Mouse (Mus musculus): ENCODE results near the gene Wasf2. TPM values are rescaled to one million over a fixed set of nuclear protein-coding genes. Genes with fewer than 3 reads are reported as not detected.

Gene Wasf2
- 66.0 and 82.7 TPM in 2 replicates for polyA plus RNA-seq (2012; rRNA removed; ENCODE audit: low replicate concordance)

DNA sequence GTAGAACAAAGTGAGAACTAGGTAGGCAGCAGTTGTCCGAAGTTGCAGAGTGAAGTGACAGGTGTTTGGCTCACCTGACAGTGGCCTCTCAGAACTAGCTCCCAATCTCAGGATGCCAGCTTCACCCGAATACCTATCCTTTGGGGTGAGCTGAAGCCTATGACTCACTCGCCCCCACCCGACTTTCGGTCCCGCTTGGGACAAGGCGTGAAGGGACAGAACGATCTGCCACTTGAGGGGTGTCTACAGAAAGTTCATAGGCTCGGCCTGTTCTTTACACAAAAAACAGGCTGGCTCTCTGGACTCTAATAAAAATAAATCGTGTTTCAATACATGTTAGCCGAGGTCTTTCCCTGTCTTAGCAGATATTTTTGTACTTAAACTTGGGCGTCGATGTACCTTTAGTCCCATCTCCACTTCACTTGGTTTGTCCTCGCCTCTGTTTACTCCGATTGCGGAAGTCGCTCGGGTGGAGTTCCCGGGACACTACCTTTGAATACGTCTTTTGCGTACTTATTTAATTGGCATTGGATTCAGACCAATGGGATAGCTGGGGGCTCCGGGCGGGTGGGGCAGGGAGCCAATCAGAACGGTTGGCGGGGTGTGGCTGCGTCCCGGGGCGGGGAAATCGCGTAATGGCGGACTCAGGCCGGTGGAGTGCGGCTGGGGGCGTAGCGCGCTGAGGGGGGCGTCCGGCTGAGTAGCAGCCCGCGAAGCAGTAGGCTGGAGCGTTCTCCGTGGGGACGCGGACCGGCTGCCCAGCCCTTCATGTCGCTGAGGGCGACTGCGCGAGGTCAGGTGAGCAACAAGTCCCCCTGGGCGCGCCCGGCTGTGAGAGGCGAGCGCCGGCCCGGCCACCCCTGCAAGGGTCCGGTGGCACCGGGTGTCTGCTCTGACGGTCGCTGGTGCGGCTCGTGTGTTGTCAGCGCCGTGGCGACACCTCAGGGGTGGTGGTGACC lies at the start of gene Wasf2:
Gene Wasf2, plus strand, starts transcription at position 575 of the 959 bp plus-strand sequence.

GRCm38 (mm10) chr4:133211751-133212561 lies 81.7 kb downstream of the Wasf2 start, which contains the start of the genes Cd164l2 and Gpr3:
TSS of gene Cd164l2 (plus strand) at chr4:133212131.
TSS of gene Gpr3 (minus strand) at chr4:133212536.

DNA sequence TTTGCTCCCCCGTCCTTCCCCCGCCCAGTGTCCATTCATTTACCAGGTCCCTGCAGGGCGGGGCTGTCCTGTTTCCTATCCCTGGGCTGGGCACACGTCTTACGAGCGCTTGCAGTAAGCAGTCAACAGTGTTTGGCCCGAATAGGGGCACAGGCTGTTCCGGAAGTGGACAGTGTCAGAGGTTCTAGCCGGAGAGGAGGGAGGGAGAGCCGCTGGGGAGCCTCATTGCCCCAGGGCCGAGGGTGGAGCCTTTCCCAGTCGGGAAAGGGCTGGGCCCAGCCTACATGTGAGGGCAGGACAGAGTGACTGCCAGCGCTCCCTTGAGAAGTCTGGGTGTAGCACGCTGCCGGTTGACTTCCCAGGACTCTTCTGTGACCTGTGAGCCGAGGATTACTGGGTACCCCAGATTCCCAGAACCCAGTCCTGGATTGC lies 110.2 kb downstream of the Wasf2 start, which contains the start of gene Map3k6:
Gene Map3k6, plus strand, starts transcription at position 329 of the 432 bp plus-strand sequence.

Other genes with a start within 250 kb of the Wasf2 start
- gene Stx12, start 246.0 kb upstream of the Wasf2 start, polyA plus RNA-seq (2012; rRNA removed; ENCODE audit: low replicate concordance), result 13.1 and 22.5 TPM in 2 replicates
- 12.4 and 12.9 TPM in 2 replicates for gene Fam76a, start 207.9 kb upstream of the Wasf2 start, polyA plus RNA-seq (2012; rRNA removed; ENCODE audit: low replicate concordance)
- 8.5 and 9.4 TPM in 2 replicates for gene Fgr, start 156.4 kb upstream of the Wasf2 start, polyA plus RNA-seq (2012; rRNA removed; ENCODE audit: low replicate concordance)
- gene Ahdc1, start 119.2 kb upstream of the Wasf2 start, polyA plus RNA-seq (2012; rRNA removed; ENCODE audit: low replicate concordance), result 22.1 and 54.1 TPM in 2 replicates
- 27.6 and 30.6 TPM in 2 replicates for gene Cd164l2, start 81.6 kb downstream of the Wasf2 start, polyA plus RNA-seq (2012; rRNA removed; ENCODE audit: low replicate concordance)
- gene Gpr3, start 82.0 kb downstream of the Wasf2 start, polyA plus RNA-seq (2012; rRNA removed; ENCODE audit: low replicate concordance), result 0.59 and 0.90 TPM in 2 replicates
- 21.6 and 24.8 TPM in 2 replicates for gene Map3k6, start 110.3 kb downstream of the Wasf2 start, polyA plus RNA-seq (2012; rRNA removed; ENCODE audit: low replicate concordance)
- 19.4 and 30.3 TPM in 2 replicates for gene Sytl1, start 132.6 kb downstream of the Wasf2 start, polyA plus RNA-seq (2012; rRNA removed; ENCODE audit: low replicate concordance)
- 73.3 and 109 TPM in 2 replicates for gene Tmem222, start 147.3 kb downstream of the Wasf2 start, polyA plus RNA-seq (2012; rRNA removed; ENCODE audit: low replicate concordance)
- 57.7 and 67.8 TPM in 2 replicates for gene Wdtc1, start 223.0 kb downstream of the Wasf2 start, polyA plus RNA-seq (2012; rRNA removed; ENCODE audit: low replicate concordance)
- gene Slc9a1, start 239.2 kb downstream of the Wasf2 start, polyA plus RNA-seq (2012; rRNA removed; ENCODE audit: low replicate concordance), result 46.8 and 62.8 TPM in 2 replicates